Mouse (Mus musculus): Measurements from ENCODE around the gene Ifnar1.

Gene Ifnar1

GRCm38 (mm10) chr16:91537065-91537464, 52.0 kb downstream of the Ifnar1 start:
- no peak for DNase-seq (ENCODE audit: inconsistent age in 2 of 2, low spot score in 1 of 2)

- DNase-seq (ENCODE audit: inconsistent age in 2 of 2, low spot score in 1 of 2), result peak in 1 of 2 experiments; percentile 27
Observed at GRCm38 (mm10) chr16:91538051-91538450, 53.0 kb downstream of the Ifnar1 start.

GRCm38 (mm10) chr16:91538513-91538912, 53.5 kb downstream of the Ifnar1 start:
- DNase-seq (ENCODE audit: inconsistent age in 2 of 2, low spot score in 1 of 2), result no peak

GRCm38 (mm10) chr16:91541573-91542081, 56.6 kb downstream of the Ifnar1 start:
- DNase-seq (ENCODE audit: inconsistent age in 2 of 2, low spot score in 1 of 2), result no peak

GRCm38 (mm10) chr16:91543619-91544018, 58.6 kb downstream of the Ifnar1 start:
- DNase-seq (ENCODE audit: inconsistent age in 2 of 2, low spot score in 1 of 2), result no peak

- peak; percentile 26 to 62 for DNase-seq (ENCODE audit: inconsistent age in 2 of 2, low spot score in 1 of 2)
Observed at GRCm38 (mm10) chr16:91545597-91546281, 60.7 kb downstream of the Ifnar1 start.

- peak; percentile 59 to 83 for DNase-seq (ENCODE audit: inconsistent age in 2 of 2, low spot score in 1 of 2)
Observed at GRCm38 (mm10) chr16:91546391-91546835, 61.4 kb downstream of the Ifnar1 start.

- peak; percentile 79 to 92 for DNase-seq (ENCODE audit: inconsistent age in 2 of 2, low spot score in 1 of 2)
Observed at GRCm38 (mm10) chr16:91546836-91547741, 62.1 kb downstream of the Ifnar1 start, which contains the start of gene Ifngr2. TSS of gene Ifngr2 (plus strand) at chr16:91547072.

GRCm38 (mm10) chr16:91547974-91548373, 62.9 kb downstream of the Ifnar1 start:
- no peak for DNase-seq (ENCODE audit: inconsistent age in 2 of 2, low spot score in 1 of 2)

GRCm38 (mm10) chr16:91548586-91548985, 63.5 kb downstream of the Ifnar1 start:
- DNase-seq (ENCODE audit: inconsistent age in 2 of 2, low spot score in 1 of 2), result no peak

GRCm38 (mm10) chr16:91548996-91549395, 64.0 kb downstream of the Ifnar1 start:
- no peak for DNase-seq (ENCODE audit: inconsistent age in 2 of 2, low spot score in 1 of 2)

- no peak for DNase-seq (ENCODE audit: inconsistent age in 2 of 2, low spot score in 1 of 2)
Observed at GRCm38 (mm10) chr16:91549616-91550015, 64.6 kb downstream of the Ifnar1 start.

GRCm38 (mm10) chr16:91551081-91551524, 66.1 kb downstream of the Ifnar1 start:
- DNase-seq (ENCODE audit: inconsistent age in 2 of 2, low spot score in 1 of 2), result no peak

GRCm38 (mm10) chr16:91552072-91552471, 67.0 kb downstream of the Ifnar1 start:
- no peak for DNase-seq (ENCODE audit: inconsistent age in 2 of 2, low spot score in 1 of 2)

- DNase-seq (ENCODE audit: inconsistent age in 2 of 2, low spot score in 1 of 2), result peak; percentile 61 to 65
Observed at GRCm38 (mm10) chr16:91553625-91554024, 68.6 kb downstream of the Ifnar1 start.

- DNase-seq (ENCODE audit: inconsistent age in 2 of 2, low spot score in 1 of 2), result peak; percentile 68 to 70
Observed at GRCm38 (mm10) chr16:91555017-91555605, 70.1 kb downstream of the Ifnar1 start.

- peak; percentile 32 to 65 for DNase-seq (ENCODE audit: inconsistent age in 2 of 2, low spot score in 1 of 2)
Observed at GRCm38 (mm10) chr16:91556659-91557058, 71.6 kb downstream of the Ifnar1 start.

All from adrenal gland, adult (tissue).